Mouse (Mus musculus) testis, adult 2 months (tissue): ENCODE measurements around the gene Sh2b3.
"Not testable (repeated sequence)": the region's sequence is repeated elsewhere in the genome, so short reads cannot be mapped to it uniquely, and the experiment has no call there.

Experiments
- CTCF ChIP-seq: fragments of 200-500 bp; IDR thresholded peaks from 2 replicates; pipeline ENCODE4 v1.5.1; 2012; ENCODE audit warnings: low read depth, mild to moderate bottlenecking, inconsistent platforms, low read length, moderate library complexity; ENCODE audit not compliant: control insufficient read depth, insufficient read depth, insufficient replicate concordance
- POLR2A ChIP-seq: fragments of 200-500 bp; IDR thresholded peaks from 2 replicates; pipeline ENCODE4 v1.6.1; 2012; ENCODE audit warnings: low read depth, mild to moderate bottlenecking, inconsistent platforms, low read length, moderate library complexity; ENCODE audit not compliant: control insufficient read depth

DNA sequence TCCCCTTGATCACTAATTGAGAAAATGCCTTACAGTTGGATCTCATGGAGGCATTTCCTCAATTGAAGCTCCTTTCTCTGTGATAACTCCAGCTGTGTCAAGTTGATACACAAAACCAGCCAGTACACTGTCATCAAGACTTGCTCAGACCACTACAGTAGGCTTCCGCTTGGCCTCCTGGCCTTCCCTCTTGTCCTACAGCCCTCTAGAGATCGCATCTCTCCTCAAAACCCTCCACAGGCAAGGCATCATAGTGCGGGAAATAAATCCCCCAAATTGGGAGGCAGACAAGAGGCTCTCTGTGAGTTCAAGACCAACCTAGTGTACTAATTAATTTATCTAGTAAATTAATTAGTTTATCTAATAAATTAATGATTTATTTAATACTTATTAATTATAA, 9.8 kb upstream of the Sh2b3 start:
- not testable (repeated sequence) for TF ChIP-seq CTCF, POLR2A
